Mouse (Mus musculus): ENCODE data around the gene Igf2bp2.

GRCm38 (mm10) chr16:22116058-22116457 lies 47.0 kb downstream of the Igf2bp2 start:
- TF ChIP-seq POLR2A (IDR thresholded peaks at IDR 0.05; ENCODE audit: control insufficient read depth, extremely low read depth, insufficient read depth, low read length, poor library complexity) (no peak), CTCF (IDR thresholded peaks at IDR 0.05; ENCODE audit: borderline replicate concordance, control insufficient read depth, extremely low read depth, insufficient read depth, low read length, poor library complexity) (no peak)
